Mouse (Mus musculus): ENCODE data around the gene Srek1. TPM values are rescaled to one million over a fixed set of nuclear protein-coding genes. Genes with fewer than 3 reads are reported as not detected.
A peak's percentile ranks its signal among the peaks of the same experiment; 100 is the strongest.

Srek1 gene
- total RNA-seq (2012; rRNA removed): 45.6 and 46.9 TPM in 2 replicates
- 38.9 and 48.4 TPM in 2 replicates for total RNA-seq (2014; rRNA removed)
- polyA plus RNA-seq (2012; ENCODE audit: insufficient read length, low read depth): 93.3 and 105 TPM in 2 replicates

- dilution Hi-C loops (cut with MboI; ENCODE audit: extremely low pct_ligation_motif_present, extremely low pct_unique_long_range_greater_than_20kb, low sequenced_read_pairs): no loop called here
- TF ChIP-seq POLR2AphosphoS2 (IDR thresholded peaks at IDR 0.05; ENCODE audit: low read depth, low read length) (no peak), GABPA (IDR thresholded peaks at IDR 0.05; ENCODE audit: insufficient replicate concordance, low read depth, low read length) (no peak), CTCF (conservative IDR thresholded peaks at IDR 0.05 in 1 of 2, IDR thresholded peaks at IDR 0.05 in 1 of 2; ENCODE audit: low read depth in 2 of 2, low read length in 2 of 2) (no peak), NRF1 (IDR thresholded peaks at IDR 0.05; ENCODE audit: low read depth, low read length) (peak; percentile 86), BHLHE40 (IDR thresholded peaks at IDR 0.05; ENCODE audit: low read depth, low read length) (peak; percentile 97), RCOR1 (conservative IDR thresholded peaks at IDR 0.05; ENCODE audit: low read depth, low read length) (no peak), IRF4 (IDR thresholded peaks at IDR 0.05; ENCODE audit: low read depth, low read length) (no peak), ETS1 (conservative IDR thresholded peaks at IDR 0.05; ENCODE audit: low read depth, low read length) (no peak), MYC (IDR thresholded peaks at IDR 0.05; ENCODE audit: low read depth, low read length) (peak; percentile 6), SIN3A (IDR thresholded peaks at IDR 0.05; ENCODE audit: low read length) (no peak; the same call in 1 of the 2 replicates), MXI1 (IDR thresholded peaks at IDR 0.05; ENCODE audit: low read depth, low read length) (peak; percentile 94), ZNF384 (IDR thresholded peaks at IDR 0.05; ENCODE audit: low read depth, low read length) (no peak; the same call in none of the 2 replicates), MEF2A (IDR thresholded peaks at IDR 0.05; ENCODE audit: borderline replicate concordance, low read depth, low read length) (no peak), RAD21 (IDR thresholded peaks at IDR 0.05; ENCODE audit: low read depth, low read length) (no peak), ZMIZ1 (IDR thresholded peaks at IDR 0.05; ENCODE audit: low read depth, low read length) (no peak), MAX (IDR thresholded peaks at IDR 0.05; ENCODE audit: low read length) (peak; percentile 88), UBTF (IDR thresholded peaks at IDR 0.05; ENCODE audit: low read depth, low read length) (no peak), POLR2A (IDR thresholded peaks at IDR 0.05; ENCODE audit: low read depth, low read length) (peak; percentile 82), KAT2A (IDR thresholded peaks at IDR 0.05; ENCODE audit: insufficient replicate concordance, low read length) (no peak), SMC3 (IDR thresholded peaks at IDR 0.05; ENCODE audit: low read depth, low read length) (no peak), JUN (IDR thresholded peaks at IDR 0.05; ENCODE audit: insufficient read depth, low read depth, low read length) (no peak), USF1 (IDR thresholded peaks at IDR 0.05; ENCODE audit: low read depth, low read length) (peak; percentile 95), USF2 (conservative IDR thresholded peaks at IDR 0.05; ENCODE audit: low read depth, low read length) (peak; percentile 87), TBP (conservative IDR thresholded peaks at IDR 0.05; ENCODE audit: low read depth, low read length) (0 out of 2 replicates have a peak, but pooled peaks have one; percentile 44), CHD1 (IDR thresholded peaks at IDR 0.05; ENCODE audit: low read depth, low read length) (no peak), TCF12 (IDR thresholded peaks at IDR 0.05; ENCODE audit: low read depth, low read length) (peak; percentile 61; the same call in 1 of the 2 replicates), MAFK (IDR thresholded peaks at IDR 0.05; ENCODE audit: insufficient replicate concordance, low read length) (no peak), MAZ (IDR thresholded peaks at IDR 0.05; ENCODE audit: low read depth, low read length) (no peak), CHD2 (IDR thresholded peaks at IDR 0.05; ENCODE audit: low read length) (no peak), NELFE (IDR thresholded peaks at IDR 0.05; ENCODE audit: low read depth, low read length) (peak; percentile 74; the same call in 1 of the 2 replicates), JUND (conservative IDR thresholded peaks at IDR 0.05; ENCODE audit: low read depth, low read length) (no peak), PAX5 (IDR thresholded peaks at IDR 0.05; ENCODE audit: low read length) (no peak), EP300 (IDR thresholded peaks at IDR 0.05; ENCODE audit: low read length) (no peak), ZC3H11A (IDR thresholded peaks at IDR 0.05; ENCODE audit: low read depth, low read length) (no peak), E2F4 (IDR thresholded peaks at IDR 0.05; ENCODE audit: insufficient replicate concordance, low read depth, low read length) (no peak), HCFC1 (IDR thresholded peaks at IDR 0.05; ENCODE audit: low read depth, low read length) (peak; percentile 79), ZKSCAN1 (IDR thresholded peaks at IDR 0.05; ENCODE audit: borderline replicate concordance, low read depth, low read length) (no peak), ELF1 (IDR thresholded peaks at IDR 0.05; ENCODE audit: low read depth, low read length) (peak; percentile 76)
- peak; percentile 82 for DNase-seq (ENCODE audit: extremely low read depth)
- in situ Hi-C loops (cut with MboI; ENCODE audit: low pct_ligation_motif_present, low pct_unique_long_range_greater_than_20kb, low sequenced_read_pairs): loop anchor here (25.0 kb wide), 1 partner anchor 313 kb away; no protein-coding TSS in a partner anchor
- Histone ChIP-seq H3K27me3 (replicated peaks) (peaks cover 2% of the 10 kb centered on the region), H3K36me3 (replicated peaks in 1 of 2; ENCODE audit: control insufficient read depth in 1 of 2, insufficient read depth in 1 of 2, low read length in 1 of 2) (peaks cover 0 to 6% of the 10 kb centered on the region in 2 experiments), H3K4me2 (ENCODE audit: insufficient read depth, low read depth, poor library complexity, severe bottlenecking) (peak within 1 kb of the TSS; percentile 50; the same call in 1 of the 2 replicates), H3K9ac (ENCODE audit: insufficient read depth, low read depth) (peak within 1 kb of the TSS; percentile 95), H3K9me3 (replicated peaks; ENCODE audit: low read length) (no peaks in the 10 kb centered on the region), H3K4me1 (ENCODE audit: control insufficient read depth in 1 of 2, insufficient read depth in 2 of 2) (peaks cover 3 to 30% of the 10 kb centered on the region in 2 experiments; a peak in 3 of 4 replicates), H3K79me2 (replicated peaks; ENCODE audit: control insufficient read depth, extremely low read depth, insufficient read depth, poor library complexity, severe bottlenecking) (peaks cover 37% of the 10 kb centered on the region), H3K27ac (ENCODE audit: insufficient read depth, low read depth) (peak within 1 kb of the TSS; percentile 84), H3K4me3 (replicated peaks in 1 of 3; ENCODE audit: low read depth in 2 of 3, low read length in 2 of 3, poor library complexity in 1 of 3) (peak within 1 kb of the TSS; percentile 90 to 96 (median 91))
Measured at GRCm38 (mm10) chr13:103774119-103774757, at the start of gene Srek1. Srek1 (minus strand) TSS chr13:103774608.

Data from CH12.LX (cell line).